23 mouse cellular contexts compared by ENCODE assay signal in the genomic region with DNA sequence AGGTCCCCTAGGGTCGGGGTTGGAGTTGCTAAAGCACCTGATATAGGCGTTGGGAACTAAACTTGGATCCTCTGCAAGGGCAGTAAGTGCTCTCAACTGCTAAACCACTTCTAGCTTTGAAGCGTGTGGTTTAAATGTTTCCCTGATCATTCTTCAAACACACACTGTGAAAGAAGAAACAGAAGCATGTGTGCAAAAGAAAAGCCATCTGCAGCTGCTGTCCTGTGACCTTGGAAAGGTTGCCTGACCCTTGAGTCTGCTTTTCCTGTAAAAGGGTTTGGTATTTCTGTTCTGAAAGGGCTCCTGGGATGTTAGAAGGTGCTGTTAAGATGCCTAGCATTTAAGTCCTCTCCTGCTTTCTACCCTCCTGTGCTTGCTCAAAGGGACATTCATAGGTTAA. TPM values are rescaled to one million over a fixed set of nuclear protein-coding genes. Genes with fewer than 3 reads are reported as not detected.
DNase-seq lines count a peak whose midpoint lies in the region; ATAC-seq lines count a peak whose summit lies in the region.
"Had no signal": no experiment of that assay in that cellular context is flagged by ENCODE, and none has a peak within 500 bp of the region (broad histone marks: within the 10 kb centered on the region; RNA-seq: fewer than 3 reads in every experiment).

No protein-coding gene starts in this region.

- no peak overlapping the region for H3K4me3 ChIP-seq in heart, embryonic 13.5 days
- H3K4me3 ChIP-seq in heart, embryonic 16.5 days (ENCODE audit: low read length): no peak overlapping the region
- H3K4me3 ChIP-seq in liver, embryonic 13.5 days (replicated peaks): no peak overlapping the region
- no peak overlapping the region for H3K4me3 ChIP-seq in liver, embryonic 11.5 days (ENCODE audit: low read depth, low read length)
- H3K4me3 ChIP-seq: embryonic facial prominence, embryonic 10.5 days; embryonic facial prominence, embryonic 12.5 days; forebrain, embryonic 13.5 days; forebrain, embryonic 15.5 days had no signal

- WGBS in heart, embryonic 13.5 days: 49% methylated on average over 3 of the region's 3 CpGs
- WGBS in heart, embryonic 16.5 days: 39% methylated on average over 3 of the region's 3 CpGs
- WGBS in liver, embryonic 13.5 days (ENCODE audit: insufficient replicate concordance): 70% methylated on average over 3 of the region's 3 CpGs
- WGBS in liver, embryonic 11.5 days: 77% methylated on average over 3 of the region's 3 CpGs

- H3K9me3 ChIP-seq in heart, embryonic 13.5 days: no peaks in the 10 kb centered on the region
- no peaks in the 10 kb centered on the region for H3K9me3 ChIP-seq in heart, embryonic 16.5 days (replicated peaks; ENCODE audit: control insufficient read depth, low read length)
- H3K9me3 ChIP-seq in liver, embryonic 13.5 days (replicated peaks): no peaks in the 10 kb centered on the region
- H3K9me3 ChIP-seq in liver, embryonic 11.5 days (ENCODE audit: control insufficient read depth, low read length): no peaks in the 10 kb centered on the region
- H3K9me3 ChIP-seq: embryonic facial prominence, embryonic 10.5 days; embryonic facial prominence, embryonic 12.5 days; forebrain, embryonic 13.5 days; forebrain, embryonic 15.5 days had no signal

- no peak overlapping the region for H3K4me2 ChIP-seq in heart, embryonic 13.5 days
- no peak overlapping the region for H3K4me2 ChIP-seq in heart, embryonic 16.5 days (ENCODE audit: low read depth, low read length)
- H3K4me2 ChIP-seq in liver, embryonic 13.5 days: no peak overlapping the region
- no peak overlapping the region for H3K4me2 ChIP-seq in liver, embryonic 11.5 days
- H3K4me2 ChIP-seq: embryonic facial prominence, embryonic 12.5 days; forebrain, embryonic 13.5 days; forebrain, embryonic 15.5 days had no signal

- peaks cover 40% of the 10 kb centered on the region for H3K36me3 ChIP-seq in heart, embryonic 13.5 days
- peaks cover 9% of the 10 kb centered on the region; the same call in 1 of the 2 replicates for H3K36me3 ChIP-seq in heart, embryonic 16.5 days (ENCODE audit: control insufficient read depth, insufficient read depth)
- H3K36me3 ChIP-seq in liver, embryonic 13.5 days: peaks cover 37% of the 10 kb centered on the region
- peaks cover 4% of the 10 kb centered on the region; the same call in 1 of the 2 replicates for H3K36me3 ChIP-seq in liver, embryonic 11.5 days (ENCODE audit: control insufficient read depth, insufficient read depth, low read length)

- H3K27me3 ChIP-seq in heart, embryonic 13.5 days (replicated peaks): no peaks in the 10 kb centered on the region
- H3K27me3 ChIP-seq in heart, embryonic 16.5 days (ENCODE audit: control insufficient read depth, insufficient read depth, low read length): no peaks in the 10 kb centered on the region
- H3K27me3 ChIP-seq in liver, embryonic 13.5 days: no peaks in the 10 kb centered on the region
- H3K27me3 ChIP-seq in liver, embryonic 11.5 days (replicated peaks; ENCODE audit: control insufficient read depth, insufficient read depth, low read length): no peaks in the 10 kb centered on the region
- H3K27me3 ChIP-seq: embryonic facial prominence, embryonic 12.5 days; forebrain, embryonic 13.5 days; forebrain, embryonic 15.5 days; Patski had no signal

- H3K4me1 ChIP-seq in heart, embryonic 13.5 days: peaks cover 31% of the 10 kb centered on the region
- H3K4me1 ChIP-seq in heart, embryonic 16.5 days (ENCODE audit: control insufficient read depth, insufficient read depth, low read length): peaks cover 19% of the 10 kb centered on the region
- H3K4me1 ChIP-seq in liver, embryonic 13.5 days (replicated peaks): peaks cover 26% of the 10 kb centered on the region
- no peaks in the 10 kb centered on the region for H3K4me1 ChIP-seq in liver, embryonic 11.5 days (replicated peaks; ENCODE audit: control insufficient read depth, insufficient read depth, low read length)
- H3K4me1 ChIP-seq: embryonic facial prominence, embryonic 12.5 days; forebrain, embryonic 13.5 days had no signal

- no peak for ATAC-seq in heart, embryonic 13.5 days (ENCODE audit: extremely low read depth, insufficient number of reproducible peaks, low FRiP score, low TSS enrichment)
- no peak for ATAC-seq in heart, embryonic 16.5 days (replicated peaks; ENCODE audit: extremely low read depth, insufficient read depth, low FRiP score)
- no peak for ATAC-seq in liver, embryonic 13.5 days (ENCODE audit: low read depth)
- ATAC-seq in liver, embryonic 11.5 days (replicated peaks; ENCODE audit: low FRiP score): no peak
- ATAC-seq: activated CD4-positive, CD25-positive, alpha-beta regulatory T cell, adult 4 months; forebrain, embryonic 13.5 days; forebrain, embryonic 15.5 days; forebrain, postnatal 0 days; Patski had no signal

- H3K27ac ChIP-seq in heart, embryonic 13.5 days (replicated peaks): 0 out of 2 replicates have a peak overlapping the region, but pooled peaks have one; percentile 3
- peak overlapping the region; percentile 36 for H3K27ac ChIP-seq in heart, embryonic 16.5 days (ENCODE audit: low read length)
- peak overlapping the region; percentile 38; the same call in 1 of the 2 replicates for H3K27ac ChIP-seq in liver, embryonic 13.5 days
- no peak overlapping the region for H3K27ac ChIP-seq in liver, embryonic 11.5 days (ENCODE audit: low read depth, low read length)
- H3K27ac ChIP-seq: embryonic facial prominence, embryonic 10.5 days; embryonic facial prominence, embryonic 12.5 days; forebrain, embryonic 13.5 days; forebrain, embryonic 15.5 days had no signal

- no peak overlapping the region for H3K9ac ChIP-seq in heart, embryonic 13.5 days
- H3K9ac ChIP-seq in heart, embryonic 16.5 days (ENCODE audit: low read length): no peak overlapping the region
- no peak overlapping the region for H3K9ac ChIP-seq in liver, embryonic 13.5 days
- no peak overlapping the region for H3K9ac ChIP-seq in liver, embryonic 11.5 days (ENCODE audit: low read depth, low read length)
- H3K9ac ChIP-seq: embryonic facial prominence, embryonic 12.5 days; forebrain, embryonic 13.5 days; forebrain, embryonic 15.5 days; forebrain, postnatal 0 days had no signal

- intact Hi-C loops in heart, postnatal 14 days (cut with DNase I): no loop called here
- intact Hi-C loops in heart, postnatal 25 days (cut with DNase I): no loop called here

- no peak for DNase-seq in heart, postnatal 14 days
- no peak for DNase-seq in heart, postnatal 25 days (ENCODE audit: low spot score)
- no peak for DNase-seq in liver, embryonic 13.5 days
- no peak for DNase-seq in liver, embryonic 11.5 days (ENCODE audit: low spot score)
- DNase-seq in ZHBTc4 (ENCODE audit: low read depth, low spot score): peak; percentile 54
- no peak for DNase-seq in layer of hippocampus, adult 9-10 months (ENCODE audit: low spot score)
- DNase-seq: adrenal gland, adult 8-10 months; adrenal gland, postnatal 14 days; adrenal gland, postnatal 36 days; cerebellum, adult 11-12 months; cerebellum, adult 2 months; cerebellum, adult 9-10 months; cerebellum, postnatal 10 days; cerebellum, postnatal 25 days; forebrain, postnatal 0 days had no signal

RNA-seq across cellular contexts. Expression of gene Rbm18, which starts 42.9 kb away (rescaled TPM):
- 52.0 and 53.9 TPM in 2 replicates for polyA plus RNA-seq in heart, embryonic 13.5 days (2015; fragmentation: Nextera tagmentation; extraction: Ambion mirVana)
- 10 to 100 TPM; 33.6 to 37.8 TPM for total RNA-seq in heart, postnatal 14 days (2021)
- polyA plus RNA-seq in heart, embryonic 16.5 days (2015; fragmentation: Nextera tagmentation; extraction: Ambion mirVana): 66.1 and 69.5 TPM in 2 replicates
- 10 to 100 TPM; 34.5 to 38.1 TPM for total RNA-seq in heart, postnatal 25 days (2021)
- polyA plus RNA-seq in liver, embryonic 13.5 days (2015; fragmentation: Nextera tagmentation; extraction: Ambion mirVana): 23.6 and 27.2 TPM in 2 replicates
- polyA plus RNA-seq in liver, embryonic 11.5 days (2014; fragmentation: Nextera tagmentation; extraction: Ambion mirVana): 38.4 and 42.8 TPM in 2 replicates

RNA-seq across cellular contexts. Expression of gene Mrrf, which starts 43.3 kb away (rescaled TPM):
- polyA plus RNA-seq in heart, embryonic 13.5 days (2015; fragmentation: Nextera tagmentation; extraction: Ambion mirVana): 29.8 and 36.0 TPM in 2 replicates
- total RNA-seq in heart, postnatal 14 days (2021): 10 to 100 TPM; 36.2 to 45.2 TPM
- 38.6 and 41.7 TPM in 2 replicates for polyA plus RNA-seq in heart, embryonic 16.5 days (2015; fragmentation: Nextera tagmentation; extraction: Ambion mirVana)
- total RNA-seq in heart, postnatal 25 days (2021): 10 to 100 TPM; 41.9 to 43.3 TPM
- polyA plus RNA-seq in liver, embryonic 13.5 days (2015; fragmentation: Nextera tagmentation; extraction: Ambion mirVana): 21.5 and 22.8 TPM in 2 replicates
- polyA plus RNA-seq in liver, embryonic 11.5 days (2014; fragmentation: Nextera tagmentation; extraction: Ambion mirVana): 31.4 and 36.2 TPM in 2 replicates

RNA-seq across cellular contexts. Expression of gene Ptgs1, which starts 50.7 kb away (rescaled TPM):
- polyA plus RNA-seq in heart, embryonic 13.5 days (2015; fragmentation: Nextera tagmentation; extraction: Ambion mirVana): 23.3 and 25.2 TPM in 2 replicates
- 10 to 100 TPM; 19.0 to 21.4 TPM for total RNA-seq in heart, postnatal 14 days (2021)
- 21.9 and 26.2 TPM in 2 replicates for polyA plus RNA-seq in heart, embryonic 16.5 days (2015; fragmentation: Nextera tagmentation; extraction: Ambion mirVana)
- 10 to 100 TPM; 16.4 to 16.8 TPM for total RNA-seq in heart, postnatal 25 days (2021)
- 18.6 and 20.5 TPM in 2 replicates for polyA plus RNA-seq in liver, embryonic 13.5 days (2015; fragmentation: Nextera tagmentation; extraction: Ambion mirVana)
- 28.6 and 30.3 TPM in 2 replicates for polyA plus RNA-seq in liver, embryonic 11.5 days (2014; fragmentation: Nextera tagmentation; extraction: Ambion mirVana)
